Mouse (Mus musculus): ENCODE data around the gene Rnf43. TPM values are rescaled to one million over a fixed set of nuclear protein-coding genes. Genes with fewer than 3 reads are reported as not detected.

Rnf43 gene
- polyA plus RNA-seq, 1 experiment from 2014 or later = 0.70 TPM

DNA sequence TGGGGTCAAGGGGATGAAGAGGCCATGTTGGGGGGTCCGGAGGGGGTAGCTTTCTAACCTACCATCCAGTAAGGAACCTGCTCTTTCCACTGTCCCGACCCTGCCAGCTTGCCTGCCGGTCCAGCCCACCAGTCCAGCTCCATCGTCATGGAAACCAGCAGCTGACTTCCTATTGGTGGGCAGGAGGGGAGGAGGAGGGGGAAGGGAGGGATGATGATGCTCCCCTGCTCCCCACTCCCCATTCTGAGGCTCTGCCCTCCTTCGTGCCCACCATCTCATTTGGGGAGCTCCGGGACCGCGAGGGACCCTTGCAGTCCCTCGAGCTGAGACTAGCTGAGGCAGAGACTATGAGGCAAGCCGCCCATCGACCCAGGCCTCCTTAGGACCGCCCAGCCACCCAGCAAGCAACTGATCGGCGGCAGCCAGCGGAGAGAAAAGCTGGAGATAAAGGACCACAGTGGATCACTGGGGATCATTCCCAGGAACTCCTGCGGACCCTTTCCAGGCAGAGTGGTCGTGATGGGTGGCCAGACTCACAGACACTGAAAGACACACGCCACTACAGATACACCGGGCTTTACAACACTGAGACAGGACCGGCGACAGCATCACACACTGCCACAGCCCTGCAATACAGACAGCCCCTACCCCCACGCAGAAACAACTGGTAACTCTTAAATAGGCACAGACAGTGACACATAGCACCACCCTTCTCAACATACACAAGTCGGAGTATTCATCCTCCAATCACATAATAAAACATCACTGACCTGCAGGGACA is 98.0 kb downstream of the Rnf43 start, which contains the start of gene Tspoap1:
TSS of gene Tspoap1 (plus strand) at position 241 of the 781 bp plus-strand sequence.
- Histone ChIP-seq H3K36me3 (ENCODE audit: inconsistent target) (no peaks in the 10 kb centered on the region), H3K4me3 (ENCODE audit: inconsistent target) (no peak within 1 kb of the TSS), H3K27ac (no peak within 1 kb of the TSS), H3K79me2 (ENCODE audit: inconsistent target) (peaks cover 23% of the 10 kb centered on the region)
- WGBS (ENCODE audit: missing documents) = 11% methylated on average over 19 of the region's 23 CpGs

DNA sequence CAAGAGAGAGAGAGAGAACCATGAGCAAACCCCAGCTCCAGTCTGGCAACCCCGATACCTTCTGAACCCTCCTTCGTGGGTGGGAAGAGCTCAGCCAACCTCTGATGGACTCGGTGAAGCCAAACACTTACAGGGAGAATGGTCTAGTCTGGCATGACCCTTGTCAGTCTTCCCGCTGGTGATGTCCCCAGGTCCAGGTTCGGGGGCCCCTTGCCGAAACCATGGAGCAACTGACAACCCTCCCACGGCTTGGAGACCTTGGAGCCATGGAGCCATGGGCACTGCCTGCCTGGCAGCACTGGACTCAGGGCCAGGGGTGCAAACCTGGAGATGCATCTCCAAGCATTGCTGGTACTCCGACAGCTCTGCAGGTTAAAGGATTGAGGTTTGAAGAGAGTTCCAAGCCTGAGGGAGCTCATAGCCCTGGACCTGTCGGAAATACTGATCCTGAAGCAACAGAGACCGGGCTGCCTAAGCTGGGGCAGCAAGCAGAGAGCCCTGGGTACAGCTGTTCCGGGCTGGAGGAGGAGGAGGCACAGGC is 98.7 kb downstream of the Rnf43 start:
- Histone ChIP-seq H3K79me2 (ENCODE audit: inconsistent target) (peaks cover 15% of the 10 kb centered on the region), H3K27ac (no peak overlapping the region), H3K4me3 (ENCODE audit: inconsistent target) (no peak overlapping the region), H3K36me3 (ENCODE audit: inconsistent target) (no peaks in the 10 kb centered on the region)
- 68% methylated on average over 11 of the region's 11 CpGs for WGBS (ENCODE audit: missing documents)

DNA sequence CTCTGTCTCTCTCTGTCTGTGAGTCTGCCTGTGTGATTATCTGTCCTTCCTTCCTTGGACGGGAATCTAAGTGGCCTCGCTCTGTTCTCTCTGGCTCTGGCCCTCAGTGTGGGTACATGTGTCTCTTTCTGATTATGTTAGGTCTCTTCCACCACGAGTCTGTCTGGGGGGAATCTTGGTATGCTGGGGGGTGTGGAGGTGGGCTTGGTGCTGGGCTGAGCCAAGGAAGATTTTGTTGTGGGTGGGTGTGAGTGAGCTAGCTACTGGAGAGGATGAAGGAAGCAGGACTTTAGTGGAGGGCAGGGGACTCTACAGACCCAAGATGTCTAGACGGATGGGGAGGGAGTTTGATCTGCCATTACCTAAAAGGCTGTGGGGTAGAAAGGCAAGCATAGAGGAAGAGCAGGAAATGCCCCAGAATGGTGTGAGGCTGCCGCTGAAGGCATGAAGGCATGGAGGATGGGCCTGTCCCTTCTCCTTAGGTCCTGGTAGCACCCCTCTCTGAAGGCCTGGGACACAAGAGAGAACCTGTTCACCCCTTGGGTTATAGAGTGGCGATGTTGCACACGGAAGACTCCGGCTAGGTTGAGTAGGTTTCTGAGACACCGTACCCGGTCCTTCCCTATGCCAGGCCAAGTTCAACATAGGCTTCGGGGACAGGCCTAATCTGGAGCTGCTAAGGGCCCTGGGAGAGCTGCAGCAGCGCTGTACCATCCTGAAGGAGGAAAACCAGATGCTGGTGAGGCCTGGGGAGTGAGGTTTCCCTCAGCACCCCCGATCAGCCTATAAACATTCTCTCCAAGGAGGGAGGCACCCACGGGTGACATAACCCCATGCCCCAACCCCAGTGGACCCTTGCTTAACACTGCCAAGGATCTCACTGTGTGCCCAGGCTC is 99.5 kb downstream of the Rnf43 start:
- Histone ChIP-seq H3K27ac (no peak overlapping the region), H3K4me3 (ENCODE audit: inconsistent target) (no peak overlapping the region), H3K79me2 (ENCODE audit: inconsistent target) (peaks cover 7% of the 10 kb centered on the region), H3K36me3 (ENCODE audit: inconsistent target) (no peaks in the 10 kb centered on the region)
- WGBS (ENCODE audit: missing documents) = 88% methylated on average over 14 of the region's 14 CpGs

DNA sequence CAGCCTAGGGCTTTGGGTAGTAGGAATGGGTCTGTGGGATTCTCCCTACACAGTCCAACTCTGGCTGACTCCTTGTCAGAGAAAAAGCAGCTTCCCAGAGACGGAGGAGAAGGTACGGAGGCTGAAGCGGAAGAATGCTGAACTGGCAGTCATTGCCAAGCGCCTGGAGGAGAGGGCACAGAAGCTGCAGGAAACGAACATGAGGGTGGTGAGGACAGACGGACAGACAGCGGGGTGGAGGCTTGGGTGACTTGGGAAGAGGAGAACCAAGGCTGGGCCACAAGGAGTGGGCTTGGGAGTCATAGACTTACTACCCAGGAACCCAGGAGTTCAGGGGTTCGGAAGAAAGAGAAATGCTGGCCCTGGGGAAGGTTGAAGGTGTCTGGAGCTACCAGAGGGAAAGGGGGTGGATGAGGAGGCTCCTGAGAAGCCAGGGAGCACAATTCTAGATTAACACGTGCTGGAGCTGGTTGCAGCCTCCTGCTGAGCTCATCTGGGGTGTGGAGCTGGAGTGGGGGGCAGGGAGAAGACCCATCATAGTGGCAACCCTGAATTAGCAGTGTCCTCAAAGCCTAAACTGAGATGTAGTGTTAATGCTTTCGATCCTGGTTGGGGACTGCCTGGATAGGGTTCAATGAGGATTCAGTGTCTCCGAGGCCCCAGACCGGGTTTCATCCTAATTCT is 100.3 kb downstream of the Rnf43 start:
- 69% methylated on average over 12 of the region's 12 CpGs for WGBS (ENCODE audit: missing documents)
- H3K27ac ChIP-seq = no peak overlapping the region
- no peaks in the 10 kb centered on the region for H3K36me3 ChIP-seq (ENCODE audit: inconsistent target)
- no peaks in the 10 kb centered on the region for H3K79me2 ChIP-seq (ENCODE audit: inconsistent target)
- no peak overlapping the region for H3K4me3 ChIP-seq (ENCODE audit: inconsistent target)

DNA sequence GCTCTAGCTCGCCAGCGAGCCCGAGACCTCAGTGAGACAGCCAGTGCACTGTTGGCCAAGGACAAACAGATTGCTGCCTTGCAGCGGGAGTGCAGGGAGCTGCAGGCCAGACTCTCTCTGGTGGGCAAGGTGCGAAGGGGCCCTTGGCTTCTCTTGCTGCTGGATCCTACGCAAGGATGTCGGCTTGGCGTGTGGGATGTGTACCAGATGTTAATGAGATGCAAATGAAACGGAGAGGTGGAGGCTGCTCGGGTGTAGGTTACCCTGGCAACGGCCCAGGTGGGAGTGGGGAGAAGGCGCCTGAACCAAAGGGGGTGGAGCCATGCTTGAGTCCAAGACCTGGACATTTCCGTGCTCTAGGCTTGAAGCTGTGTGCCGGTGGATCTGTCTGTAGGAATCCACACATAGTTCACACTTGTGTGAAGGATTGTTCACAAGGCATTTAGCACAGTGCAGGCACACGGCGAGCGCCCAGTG is 101.0 kb downstream of the Rnf43 start:
- Histone ChIP-seq H3K27ac (no peak overlapping the region), H3K79me2 (ENCODE audit: inconsistent target) (no peaks in the 10 kb centered on the region), H3K36me3 (ENCODE audit: inconsistent target) (no peaks in the 10 kb centered on the region), H3K4me3 (ENCODE audit: inconsistent target) (no peak overlapping the region)
- WGBS (ENCODE audit: missing documents) = 33% methylated on average over 17 of the region's 17 CpGs

DNA sequence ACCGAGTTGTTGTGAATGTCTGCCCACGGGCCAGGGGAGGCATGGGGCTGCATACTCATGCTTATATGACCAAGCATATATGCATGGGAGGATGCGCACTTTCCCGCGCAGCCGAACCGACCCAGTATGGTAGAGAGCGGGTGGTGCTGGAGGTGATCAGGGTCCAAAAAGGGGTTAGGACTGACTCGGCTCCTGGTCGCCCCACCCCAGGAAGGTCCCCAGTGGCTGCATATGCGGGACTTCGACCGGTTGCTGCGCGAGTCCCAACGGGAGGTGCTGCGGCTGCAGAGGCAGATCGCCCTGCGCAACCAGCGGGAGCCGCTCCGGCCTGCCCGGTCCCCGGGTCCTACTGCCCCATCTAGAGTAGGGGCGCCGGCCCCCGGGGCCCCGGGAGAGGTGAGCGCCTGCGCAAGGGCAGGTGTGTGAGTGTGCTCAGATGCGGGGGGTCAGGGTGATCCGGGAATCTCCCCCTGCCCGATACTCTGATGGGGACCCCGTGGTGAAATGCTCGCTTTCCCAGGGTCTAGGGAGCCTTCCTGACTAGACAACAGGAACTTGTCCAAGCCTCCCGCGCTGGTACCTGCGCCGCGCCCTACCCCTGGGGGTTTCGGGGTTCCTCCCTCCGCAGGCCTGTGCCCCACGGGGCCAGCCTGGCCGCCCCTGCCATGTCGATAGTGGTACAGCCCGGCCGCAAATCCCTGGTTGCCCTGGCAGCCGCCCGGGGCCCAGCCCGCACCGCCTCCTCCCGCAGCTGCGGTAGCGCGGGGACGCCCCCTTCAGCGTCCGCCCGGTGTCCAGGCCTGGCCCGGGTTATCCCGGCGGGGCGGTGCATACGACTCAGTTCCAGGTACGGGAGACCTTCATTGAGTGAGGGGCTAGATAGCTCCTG is 101.7 kb downstream of the Rnf43 start:
- H3K4me3 ChIP-seq (ENCODE audit: inconsistent target) = no peak overlapping the region

DNA sequence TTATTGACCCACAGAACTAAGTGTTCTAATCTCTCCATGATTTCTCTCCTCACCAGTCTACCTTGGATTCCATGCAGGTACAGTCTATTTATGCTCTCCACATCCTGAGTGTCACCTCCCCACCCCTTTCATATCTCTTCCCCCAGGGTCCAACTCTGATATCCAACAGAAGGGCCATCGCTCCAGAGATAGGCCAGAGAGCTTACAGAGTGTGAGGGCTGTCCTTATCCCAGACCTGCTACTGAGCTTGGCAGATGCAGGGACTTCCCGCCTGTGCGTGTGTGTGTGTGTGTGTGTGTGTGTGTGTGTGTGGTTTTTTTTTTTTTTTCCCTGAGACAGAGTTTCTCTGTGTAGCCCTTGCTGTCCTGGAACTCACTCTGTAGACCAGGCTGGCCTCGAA is 106.2 kb downstream of the Rnf43 start:
- Histone ChIP-seq H3K4me3 (ENCODE audit: inconsistent target) (no peak overlapping the region), H3K79me2 (ENCODE audit: inconsistent target) (no peaks in the 10 kb centered on the region), H3K27ac (no peak overlapping the region), H3K36me3 (ENCODE audit: inconsistent target) (no peaks in the 10 kb centered on the region)
- WGBS (ENCODE audit: missing documents) = 88% methylated on average over 1 of the region's 4 CpGs

More for the DNA sequence above, 101.7 kb downstream of the Rnf43 start:
- Histone ChIP-seq H3K27ac (no peak overlapping the region), H3K36me3 (ENCODE audit: inconsistent target) (no peaks in the 10 kb centered on the region), H3K79me2 (ENCODE audit: inconsistent target) (no peaks in the 10 kb centered on the region)
- 15% methylated on average over 54 of the region's 65 CpGs for WGBS (ENCODE audit: missing documents)

DNA sequence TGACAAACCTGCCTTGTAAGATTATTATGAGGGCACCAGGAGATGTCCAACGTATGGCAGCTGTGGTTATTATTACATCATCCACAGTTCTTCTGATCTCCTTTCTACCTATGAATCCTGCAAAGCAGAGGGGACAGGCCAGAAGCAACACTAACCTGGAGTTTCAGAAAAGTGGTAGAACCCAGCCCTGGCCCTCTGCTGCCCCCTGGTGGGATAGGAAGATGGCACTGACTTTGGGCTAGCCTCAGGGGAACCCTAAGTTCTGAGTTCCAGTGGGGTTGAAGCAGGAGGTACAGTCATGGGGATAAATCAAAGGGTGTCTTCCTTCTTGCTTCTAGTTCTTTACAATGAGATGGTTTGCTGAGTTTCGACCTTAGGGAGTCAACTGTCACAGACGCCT is 108.5 kb downstream of the Rnf43 start:
- H3K79me2 ChIP-seq (ENCODE audit: inconsistent target) = no peaks in the 10 kb centered on the region
- no peaks in the 10 kb centered on the region for H3K36me3 ChIP-seq (ENCODE audit: inconsistent target)
- H3K27ac ChIP-seq = no peak overlapping the region
- no peak overlapping the region for H3K4me3 ChIP-seq (ENCODE audit: inconsistent target)
- WGBS (ENCODE audit: missing documents) = 53% methylated on average over 3 of the region's 3 CpGs

DNA sequence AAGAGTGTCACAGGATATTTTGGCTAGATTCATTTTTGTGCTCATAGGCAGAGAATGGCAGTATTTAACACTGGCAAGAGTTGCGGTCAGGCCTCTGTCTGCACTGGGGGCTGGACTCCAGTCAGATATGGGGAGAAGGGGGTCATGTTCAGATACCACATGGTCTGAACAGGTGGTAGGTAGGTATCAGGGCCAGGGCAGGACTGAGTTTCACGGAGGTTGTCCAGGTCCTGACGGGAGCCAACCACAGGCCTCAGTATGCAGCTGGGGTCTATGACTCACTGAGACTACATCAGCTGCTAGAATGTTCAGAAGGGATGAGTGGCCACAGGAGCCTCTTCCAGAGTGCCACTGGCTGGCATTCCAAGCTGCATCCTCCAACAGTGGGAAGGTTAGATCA is 109.8 kb downstream of the Rnf43 start:
- 97% methylated on average over 3 of the region's 3 CpGs for WGBS (ENCODE audit: missing documents)
- no peaks in the 10 kb centered on the region for H3K36me3 ChIP-seq (ENCODE audit: inconsistent target)
- no peak overlapping the region for H3K27ac ChIP-seq
- H3K4me3 ChIP-seq (ENCODE audit: inconsistent target) = no peak overlapping the region
- no peaks in the 10 kb centered on the region for H3K79me2 ChIP-seq (ENCODE audit: inconsistent target)

DNA sequence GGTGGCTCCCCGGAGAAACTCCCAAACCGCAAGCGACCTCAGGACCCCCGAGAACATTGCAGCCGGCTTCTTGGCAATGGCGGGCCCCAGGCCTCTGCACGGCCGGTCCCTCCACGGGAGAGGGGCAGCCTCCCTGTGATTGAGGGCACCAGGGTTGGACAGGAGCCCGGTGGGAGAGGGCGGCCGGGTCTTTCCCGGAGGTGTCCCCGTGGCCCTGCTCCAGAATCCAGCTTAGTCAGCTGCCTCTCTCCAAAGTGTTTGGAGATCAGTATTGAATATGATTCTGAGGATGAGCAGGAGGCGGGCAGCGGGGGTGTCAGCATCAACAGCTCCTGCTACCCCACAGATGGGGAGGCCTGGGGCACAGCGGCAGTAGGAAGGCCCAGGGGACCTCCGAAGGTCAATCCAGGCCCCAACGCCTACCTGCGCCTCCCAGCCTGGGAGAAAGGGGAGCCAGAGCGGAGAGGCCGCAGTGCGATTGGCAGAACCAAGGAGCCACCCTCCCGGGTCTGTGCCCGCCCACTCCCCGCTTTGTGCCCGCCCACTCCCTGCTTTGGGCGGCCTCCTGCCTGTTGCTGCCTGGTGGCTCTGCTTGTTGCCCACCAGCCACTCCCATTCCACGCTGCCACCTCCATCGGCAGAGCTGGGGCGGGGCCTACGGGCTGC is 115.7 kb downstream of the Rnf43 start:
- H3K27ac ChIP-seq = no peak overlapping the region
- no peaks in the 10 kb centered on the region for H3K36me3 ChIP-seq (ENCODE audit: inconsistent target)
- WGBS (ENCODE audit: missing documents) = 69% methylated on average over 26 of the region's 32 CpGs
- no peak overlapping the region for H3K4me3 ChIP-seq (ENCODE audit: inconsistent target)
- H3K79me2 ChIP-seq (ENCODE audit: inconsistent target) = no peaks in the 10 kb centered on the region

DNA sequence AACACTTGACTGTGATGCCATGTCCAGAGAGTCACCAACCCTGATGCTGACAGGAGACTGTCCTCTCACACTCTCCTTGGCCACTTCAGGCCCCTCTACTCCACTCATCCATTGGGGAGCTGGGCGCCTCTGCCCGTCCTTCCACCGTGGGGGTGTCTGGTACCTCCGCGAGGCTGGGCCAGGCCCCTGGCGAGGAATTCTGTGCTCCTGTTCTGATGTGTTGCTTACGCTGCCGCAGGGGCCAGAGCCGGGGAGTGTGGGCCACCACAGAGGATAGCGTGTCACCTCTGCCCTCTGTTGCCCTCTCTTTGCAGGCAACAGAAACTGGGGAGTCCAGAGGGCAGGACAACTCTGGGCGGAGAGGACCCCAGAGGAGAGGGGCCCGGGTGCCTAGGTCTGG is 116.4 kb downstream of the Rnf43 start:
- Histone ChIP-seq H3K79me2 (ENCODE audit: inconsistent target) (no peaks in the 10 kb centered on the region), H3K4me3 (ENCODE audit: inconsistent target) (no peak overlapping the region), H3K36me3 (ENCODE audit: inconsistent target) (no peaks in the 10 kb centered on the region), H3K27ac (no peak overlapping the region)
- 70% methylated on average over 12 of the region's 12 CpGs for WGBS (ENCODE audit: missing documents)

DNA sequence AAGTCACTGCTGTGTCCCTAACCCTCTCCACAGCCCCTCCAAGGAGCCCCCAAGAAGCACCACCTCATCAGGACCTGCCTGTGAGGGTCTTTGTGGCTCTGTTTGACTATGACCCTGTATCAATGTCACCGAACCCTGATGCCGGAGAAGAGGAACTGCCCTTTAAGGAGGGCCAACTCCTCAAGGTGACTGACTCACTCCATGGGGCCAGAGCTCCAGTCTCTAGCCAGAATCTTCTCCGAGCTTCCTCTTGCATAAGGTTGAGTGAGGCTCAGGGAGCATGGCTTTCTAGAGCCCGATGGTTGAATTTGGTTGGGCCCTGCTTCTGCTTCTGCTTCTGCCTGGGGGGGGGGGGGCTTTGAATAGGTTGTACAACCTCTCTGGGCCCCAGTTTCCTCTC is 116.9 kb downstream of the Rnf43 start:
- no peaks in the 10 kb centered on the region for H3K36me3 ChIP-seq (ENCODE audit: inconsistent target)
- WGBS (ENCODE audit: missing documents) = 14% methylated on average over 4 of the region's 4 CpGs

DNA sequence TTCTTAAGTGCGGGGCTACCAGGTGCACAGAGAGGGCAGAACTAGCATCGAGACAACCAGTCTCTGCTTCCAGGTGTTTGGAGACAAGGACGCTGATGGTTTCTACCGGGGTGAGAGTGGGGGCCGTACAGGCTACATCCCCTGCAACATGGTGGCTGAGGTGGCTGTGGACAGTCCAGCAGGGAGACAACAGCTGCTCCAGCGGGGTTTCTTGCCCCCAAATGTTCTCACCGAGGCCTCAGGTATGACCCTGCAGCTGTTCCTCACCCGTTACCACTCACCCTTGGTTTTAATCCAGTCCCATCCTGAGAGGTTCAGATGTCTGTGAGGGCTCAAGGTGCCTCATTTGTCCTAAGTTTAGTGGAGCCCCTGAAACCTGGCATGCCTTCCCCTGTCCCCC is 117.6 kb downstream of the Rnf43 start:
- no peak overlapping the region for H3K4me3 ChIP-seq (ENCODE audit: inconsistent target)
- 94% methylated on average over 8 of the region's 8 CpGs for WGBS (ENCODE audit: missing documents)

More for the DNA sequence above, 116.9 kb downstream of the Rnf43 start:
- H3K4me3 ChIP-seq (ENCODE audit: inconsistent target) = no peak overlapping the region
- H3K27ac ChIP-seq = no peak overlapping the region
- H3K79me2 ChIP-seq (ENCODE audit: inconsistent target) = no peaks in the 10 kb centered on the region

More for the DNA sequence above, 117.6 kb downstream of the Rnf43 start:
- Histone ChIP-seq H3K79me2 (ENCODE audit: inconsistent target) (no peaks in the 10 kb centered on the region), H3K36me3 (ENCODE audit: inconsistent target) (no peaks in the 10 kb centered on the region), H3K27ac (no peak overlapping the region)
